Mouse (Mus musculus) CH12.LX (cell line): Measurements from ENCODE around the gene Slc37a3. TPM values are rescaled to one million over a fixed set of nuclear protein-coding genes. Genes with fewer than 3 reads are reported as not detected.

Experiments
- DNase-seq: peaks from one replicate; pipeline ENCODE4 v3.0.0-alpha.2; 2013; ENCODE audit errors: extremely low read depth
- H3K27ac ChIP-seq: 2 replicates; pipeline ENCODE4 v1.5.1; 2012; ENCODE audit warnings: low read depth, mild to moderate bottlenecking, control low read depth, moderate library complexity; ENCODE audit not compliant: insufficient read depth
- H3K27me3 ChIP-seq: replicated peaks from 2 replicates; pipeline ENCODE3; 2012; ENCODE audit warnings: inconsistent platforms
- H3K36me3 ChIP-seq, 2 experiments: replicated peaks in 1 of 2; 2 replicates each; pipeline versions ENCODE3 to v1.6.1; 2012; ENCODE audit warnings: inconsistent platforms in 1 of 2, low read length in 1 of 2, mild to moderate bottlenecking in 1 of 2, mixed read lengths in 1 of 2, moderate library complexity in 1 of 2; ENCODE audit not compliant: control insufficient read depth in 1 of 2, insufficient read depth in 1 of 2
- H3K4me1 ChIP-seq, 2 experiments: 2 replicates each; pipeline ENCODE4 v1.6.1; 2012; ENCODE audit warnings: inconsistent platforms in 1 of 2, moderate library complexity in 1 of 2; ENCODE audit not compliant: insufficient read depth in 2 of 2, control insufficient read depth in 1 of 2
- H3K4me2 ChIP-seq: 2 replicates; pipeline ENCODE4 v1.6.1; 2012; ENCODE audit warnings: low read depth, mild to moderate bottlenecking, control low read depth; ENCODE audit not compliant: poor library complexity, insufficient read depth, severe bottlenecking
- H3K4me3 ChIP-seq, 3 experiments: fragments of 150-350 bp in 1 of 3; sonication (generic) in 1 of 3; replicated peaks in 1 of 3; 2 replicates each; pipeline versions ENCODE3 to v1.5.1; 2011 to 2012; ENCODE audit warnings: low read depth in 2 of 3, low read length in 2 of 3, mild to moderate bottlenecking in 2 of 3, moderate library complexity in 2 of 3, control low read depth in 1 of 3, improper control_type of control experiment in 1 of 3, inconsistent platforms in 1 of 3, mixed read lengths in 1 of 3; ENCODE audit not compliant: poor library complexity in 1 of 3
- H3K79me2 ChIP-seq: replicated peaks from 2 replicates; pipeline ENCODE4 v1.6.1; 2012; ENCODE audit warnings: mild to moderate bottlenecking, moderate library complexity; ENCODE audit not compliant: control insufficient read depth, poor library complexity, insufficient read depth, severe bottlenecking; ENCODE audit errors: extremely low read depth
- H3K9ac ChIP-seq: 2 replicates; pipeline ENCODE4 v1.6.1; 2012; ENCODE audit warnings: low read depth, mild to moderate bottlenecking, control low read depth, moderate library complexity; ENCODE audit not compliant: insufficient read depth
- H3K9me3 ChIP-seq: replicated peaks from 2 replicates; pipeline ENCODE3; 2012; ENCODE audit warnings: low read length, inconsistent platforms, mixed read lengths
- BHLHE40 ChIP-seq: IDR thresholded peaks from 2 replicates; pipeline ENCODE4 v1.6.1; 2011; ENCODE audit warnings: mild to moderate bottlenecking, low read depth, low read length, improper control_type of control experiment
- CHD1 ChIP-seq: IDR thresholded peaks from 2 replicates; pipeline ENCODE4 v1.6.1; 2012; ENCODE audit warnings: low read depth, low read length, improper control_type of control experiment, inconsistent platforms
- ELF1 ChIP-seq: IDR thresholded peaks from 2 replicates; pipeline ENCODE4 v1.6.1; 2014; ENCODE audit warnings: low read depth, mild to moderate bottlenecking, inconsistent platforms, low read length, improper control_type of control experiment
- EP300 ChIP-seq: IDR thresholded peaks from 2 replicates; pipeline ENCODE4 v1.6.1; 2011; ENCODE audit warnings: low read length, improper control_type of control experiment
- GABPA ChIP-seq: IDR thresholded peaks from 2 replicates; pipeline ENCODE4 v1.6.1; 2012; ENCODE audit warnings: low read depth, low read length, improper control_type of control experiment, inconsistent platforms; ENCODE audit not compliant: insufficient replicate concordance
- HCFC1 ChIP-seq: IDR thresholded peaks from 2 replicates; pipeline ENCODE4 v1.6.1; 2012; ENCODE audit warnings: low read depth, mild to moderate bottlenecking, inconsistent platforms, low read length, improper control_type of control experiment
- IRF4 ChIP-seq: IDR thresholded peaks from 2 replicates; pipeline ENCODE4 v1.6.1; 2014; ENCODE audit warnings: low read depth, mild to moderate bottlenecking, inconsistent platforms, low read length, improper control_type of control experiment
- JUND ChIP-seq: conservative IDR thresholded peaks from 2 replicates; pipeline ENCODE4 v1.6.1; 2011; ENCODE audit warnings: low read depth, low read length, improper control_type of control experiment
- MAX ChIP-seq: IDR thresholded peaks from 2 replicates; pipeline ENCODE4 v1.6.1; 2011; ENCODE audit warnings: low read length, improper control_type of control experiment
- MAZ ChIP-seq: IDR thresholded peaks from 2 replicates; pipeline ENCODE4 v1.6.1; 2012; ENCODE audit warnings: low read depth, mild to moderate bottlenecking, inconsistent platforms, low read length, improper control_type of control experiment, moderate library complexity
- MXI1 ChIP-seq: IDR thresholded peaks from 2 replicates; pipeline ENCODE4 v1.6.1; 2011; ENCODE audit warnings: mild to moderate bottlenecking, low read depth, low read length, improper control_type of control experiment
- MYC ChIP-seq: IDR thresholded peaks from 2 replicates; pipeline ENCODE4 v1.6.1; 2011; ENCODE audit warnings: low read depth, mild to moderate bottlenecking, improper control_type of control experiment, low read length
- RCOR1 ChIP-seq: conservative IDR thresholded peaks from 2 replicates; pipeline ENCODE4 v1.6.1; 2012; ENCODE audit warnings: low read depth, mild to moderate bottlenecking, inconsistent platforms, low read length, improper control_type of control experiment
- UBTF ChIP-seq: IDR thresholded peaks from 2 replicates; pipeline ENCODE4 v1.6.1; 2012; ENCODE audit warnings: low read depth, mild to moderate bottlenecking, inconsistent platforms, low read length, improper control_type of control experiment, moderate library complexity
- dilution Hi-C: fragments of 300-500 bp; cut with MboI; formaldehyde crosslinking; loops from 2 replicates; pipeline ENCODE4 v1.14.3; 2020; ENCODE audit warnings: low sequenced_read_pairs; ENCODE audit not compliant: extremely low pct_unique_long_range_greater_than_20kb, extremely low pct_ligation_motif_present
- in situ Hi-C: fragments of 300-500 bp; cut with MboI; formaldehyde crosslinking; loops from 3 replicates; pipeline ENCODE4 v1.14.3; 2019; ENCODE audit warnings: low sequenced_read_pairs, low pct_ligation_motif_present, low pct_unique_long_range_greater_than_20kb, mixed read lengths
- polyA plus RNA-seq: library from polyadenylated mRNA; unstranded; fragments of >175 nt; gene quantifications from 2 replicates; pipeline ENCODE4 v1.2.1, GENCODE M21; 2012; ENCODE audit warnings: low read depth; ENCODE audit not compliant: insufficient read length
- total RNA-seq, 2 experiments: library from RNA; depleted of rRNA; stranded (reverse); fragments of 300-350 nt in 1 of 2; fragments of >200 nt in 1 of 2; gene quantifications; 2 replicates each; pipeline ENCODE4 v1.2.3; 2012 to 2014

Slc37a3 gene
- total and polyA plus RNA-seq, 3 experiments = 2.6 to 8.7 (median 8.0) TPM

- Histone ChIP-seq H3K79me2 (no peaks in the 10 kb centered on the region), H3K36me3 (peaks cover 21 to 61% of the 10 kb centered on the region in 2 experiments), H3K9me3 (no peaks in the 10 kb centered on the region), H3K27ac (no peak overlapping the region), H3K4me2 (no peak overlapping the region), H3K4me1 (peaks cover 7 to 18% of the 10 kb centered on the region in 2 experiments), H3K27me3 (no peaks in the 10 kb centered on the region), H3K9ac (no peak overlapping the region), H3K4me3 (no peak overlapping the region)
- peak; percentile 37 for DNase-seq
- dilution Hi-C loops (no loop called here), in situ Hi-C loops (no loop called here)
- peak; percentile 34; the same call in 1 of the 2 replicates for TF ChIP-seq MYC
- TF ChIP-seq EP300 = peak; percentile 40
- TF ChIP-seq BHLHE40 = peak; percentile 95
- no peak for TF ChIP-seq GABPA
Observed at GRCm38 (mm10) chr6:39398342-39398741, 20.9 kb upstream of the Slc37a3 start.

- Histone ChIP-seq H3K27me3 (no peaks in the 10 kb centered on the region), H3K4me1 (peaks cover 7 to 18% of the 10 kb centered on the region in 2 experiments), H3K27ac (no peak overlapping the region), H3K9ac (no peak overlapping the region), H3K9me3 (no peaks in the 10 kb centered on the region), H3K79me2 (no peaks in the 10 kb centered on the region), H3K36me3 (peaks cover 24 to 56% of the 10 kb centered on the region in 2 experiments), H3K4me3 (no peak overlapping the region), H3K4me2 (no peak overlapping the region)
- DNase-seq = no peak
- in situ Hi-C loops (no loop called here), dilution Hi-C loops (no loop called here)
- TF ChIP-seq UBTF = no peak
- no peak for TF ChIP-seq IRF4
- no peak for TF ChIP-seq HCFC1
- TF ChIP-seq MYC = no peak
Observed at GRCm38 (mm10) chr6:39397046-39397445, 19.6 kb upstream of the Slc37a3 start.

DNA sequence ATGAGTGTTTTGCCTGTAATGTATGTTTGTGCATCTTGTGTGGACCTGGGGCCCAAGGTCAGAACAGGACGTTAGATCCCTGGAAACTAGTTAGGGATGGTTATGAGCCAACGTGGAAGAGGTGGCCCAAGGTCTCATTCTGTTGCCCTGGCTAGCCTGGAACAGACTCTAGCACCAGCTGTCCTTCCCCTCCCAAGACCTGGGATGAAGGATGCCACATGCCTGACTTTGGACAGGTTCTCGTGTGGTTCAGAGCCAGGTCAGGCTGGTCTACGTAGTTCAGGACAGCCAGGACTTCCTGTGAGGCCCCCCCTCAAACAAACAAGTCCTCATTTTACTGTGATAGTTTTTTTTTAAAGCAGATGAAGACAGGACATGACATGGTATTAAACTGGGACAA is 18.4 kb upstream of the Slc37a3 start:
- no peak for DNase-seq
- dilution Hi-C loops = no loop called here
- peaks cover 19 to 47% of the 10 kb centered on the region in 2 experiments for H3K36me3 ChIP-seq

More for the DNA sequence above, 18.4 kb upstream of the Slc37a3 start:
- Histone ChIP-seq H3K27me3 (no peaks in the 10 kb centered on the region), H3K27ac (no peak overlapping the region), H3K4me3 (no peak overlapping the region), H3K4me2 (no peak overlapping the region), H3K9me3 (no peaks in the 10 kb centered on the region), H3K79me2 (no peaks in the 10 kb centered on the region), H3K4me1 (peaks cover 7 to 18% of the 10 kb centered on the region in 2 experiments), H3K9ac (no peak overlapping the region)
- in situ Hi-C loops = no loop called here
- TF ChIP-seq RCOR1 = no peak
- no peak for TF ChIP-seq MAZ
- no peak for TF ChIP-seq EP300
- no peak for TF ChIP-seq GABPA
- TF ChIP-seq ELF1 = no peak
- no peak for TF ChIP-seq CHD1
- TF ChIP-seq IRF4 = no peak
- TF ChIP-seq MXI1 = no peak
- no peak for TF ChIP-seq MAX
- no peak for TF ChIP-seq JUND
